Mouse (Mus musculus) lung, embryonic 14.5 days (tissue): ENCODE measurements around the gene Vps41. TPM values are rescaled to one million over a fixed set of nuclear protein-coding genes. Genes with fewer than 3 reads are reported as not detected.

Experiments used
- ATAC-seq: fragments of 200-750 bp; cut with Nextera tagmentation; 2 replicates; pipeline ENCODE4 v1.8.0; 2017; ENCODE audit warnings: mild to moderate bottlenecking, moderate TSS enrichment, moderate library complexity; ENCODE audit not compliant: insufficient read depth
- DNase-seq: peaks from one replicate; pipeline ENCODE4 v3.0.0-alpha.2; 2015
- H3K27ac ChIP-seq: fragments of 300-500 bp; sonication (generic); 2 replicates; pipeline ENCODE4 v1.5.1; 2014; ENCODE audit warnings: low read depth, mild to moderate bottlenecking, moderate library complexity
- H3K27me3 ChIP-seq: fragments of 300-500 bp; sonication (generic); 2 replicates; pipeline ENCODE4 v1.6.1; 2014; ENCODE audit warnings: low read length, control low read depth; ENCODE audit not compliant: insufficient read depth
- H3K36me3 ChIP-seq: fragments of 300-500 bp; sonication (generic); 2 replicates; pipeline ENCODE4 v1.6.1; 2014; ENCODE audit warnings: control low read depth; ENCODE audit not compliant: insufficient read depth
- H3K4me1 ChIP-seq: fragments of 300-500 bp; sonication (generic); 2 replicates; pipeline ENCODE4 v1.6.1; 2014; ENCODE audit warnings: antibody characterized with exemption, control low read depth; ENCODE audit not compliant: insufficient read depth
- H3K4me2 ChIP-seq: fragments of 300-500 bp; sonication (generic); 2 replicates; pipeline ENCODE4 v1.6.1; 2014; ENCODE audit warnings: mild to moderate bottlenecking
- H3K4me3 ChIP-seq: fragments of 300-500 bp; sonication (generic); 2 replicates; pipeline ENCODE4 v1.5.1; 2014; ENCODE audit warnings: low read depth, low read length
- H3K9ac ChIP-seq: fragments of 300-500 bp; sonication (generic); 2 replicates; pipeline ENCODE4 v1.6.1; 2014
- H3K9me3 ChIP-seq: fragments of 300-500 bp; sonication (generic); 2 replicates; pipeline ENCODE4 v1.6.1; 2016; ENCODE audit warnings: low read depth, low read length, control low read depth
- CTCF ChIP-seq: IDR thresholded peaks from 2 replicates; pipeline ENCODE4 v1.5.1; 2016; ENCODE audit warnings: antibody characterized with exemption, low read depth
- WGBS: fragments of 180-500 bp; shearing (Covaris S2); extraction: QIAGEN DNeasy Blood & Tissue Kit; methylation state at CpG from one replicate; pipeline ENCODE4 v1.1.7; 2014; 5-methylcytosine and 5-hydroxymethylcytosine counted together
- polyA plus RNA-seq: library from polyadenylated mRNA; unstranded; fragments of >200 nt; fragmentation: Nextera tagmentation; extraction: Ambion mirVana; gene quantifications from 2 replicates; pipeline ENCODE4 v1.2.1, GENCODE M21; 2014

Gene Vps41
- polyA plus RNA-seq, 1 experiment from 2014 or later, result 61.7 TPM

DNA sequence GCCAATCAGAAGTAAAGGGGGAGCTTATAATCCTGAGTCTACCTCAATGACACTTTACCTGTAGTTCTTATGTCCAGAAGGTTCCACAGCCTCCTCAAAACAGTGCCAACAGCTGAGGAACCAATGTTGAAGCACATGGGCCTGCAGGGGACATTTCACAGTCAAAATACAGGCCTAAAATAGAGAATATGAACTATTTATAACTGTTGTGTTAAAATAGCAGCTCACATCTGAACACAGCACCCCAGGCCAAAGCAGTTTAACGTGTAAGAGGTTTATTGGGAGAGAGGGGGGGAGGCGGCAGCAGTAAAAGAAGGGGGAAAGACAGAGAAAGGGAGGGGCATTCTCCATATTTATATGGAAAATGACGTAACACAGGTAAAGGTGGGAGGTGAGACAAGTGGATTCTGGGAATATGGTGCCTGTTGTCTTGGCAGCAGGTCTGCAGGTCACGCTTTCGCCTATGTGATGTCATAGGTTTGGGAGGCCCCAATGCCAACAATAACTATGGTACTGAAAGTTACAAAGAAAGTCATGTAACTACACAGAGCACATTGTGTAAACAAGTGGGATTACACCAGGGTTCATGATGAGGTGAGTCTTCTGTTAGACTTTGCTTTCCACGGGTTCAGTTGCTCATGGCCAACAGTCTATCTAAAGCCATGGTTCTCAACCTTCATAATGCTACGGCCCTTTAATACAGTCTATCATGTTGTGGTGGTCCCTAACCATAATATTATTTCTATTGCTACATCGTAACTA, 56.5 kb downstream of the Vps41 start:
- no peak overlapping the region for H3K4me3 ChIP-seq
- no peak overlapping the region for H3K4me2 ChIP-seq
- no peak overlapping the region for H3K27ac ChIP-seq
- no peaks in the 10 kb centered on the region for H3K27me3 ChIP-seq
- no peak for ATAC-seq
- no peaks in the 10 kb centered on the region for H3K36me3 ChIP-seq
- 86% methylated on average over 8 of the region's 8 CpGs for WGBS
- no peak for TF ChIP-seq CTCF
- H3K9ac ChIP-seq, result no peak overlapping the region
- no peaks in the 10 kb centered on the region for H3K9me3 ChIP-seq
- no peak for DNase-seq
- no peaks in the 10 kb centered on the region for H3K4me1 ChIP-seq

GRCm38 (mm10) chr13:18781250-18781649, 64.2 kb downstream of the Vps41 start:
- H3K27me3 ChIP-seq, result no peaks in the 10 kb centered on the region
- H3K9ac ChIP-seq, result no peak overlapping the region
- no peaks in the 10 kb centered on the region for H3K9me3 ChIP-seq
- H3K4me1 ChIP-seq, result no peaks in the 10 kb centered on the region
- WGBS, result 71% methylated on average over 2 of the region's 2 CpGs
- no peak overlapping the region for H3K27ac ChIP-seq
- ATAC-seq, result no peak
- no peak overlapping the region for H3K4me2 ChIP-seq
- no peak overlapping the region for H3K4me3 ChIP-seq
- TF ChIP-seq CTCF, result no peak
- no peaks in the 10 kb centered on the region for H3K36me3 ChIP-seq
- DNase-seq, result no peak

DNA sequence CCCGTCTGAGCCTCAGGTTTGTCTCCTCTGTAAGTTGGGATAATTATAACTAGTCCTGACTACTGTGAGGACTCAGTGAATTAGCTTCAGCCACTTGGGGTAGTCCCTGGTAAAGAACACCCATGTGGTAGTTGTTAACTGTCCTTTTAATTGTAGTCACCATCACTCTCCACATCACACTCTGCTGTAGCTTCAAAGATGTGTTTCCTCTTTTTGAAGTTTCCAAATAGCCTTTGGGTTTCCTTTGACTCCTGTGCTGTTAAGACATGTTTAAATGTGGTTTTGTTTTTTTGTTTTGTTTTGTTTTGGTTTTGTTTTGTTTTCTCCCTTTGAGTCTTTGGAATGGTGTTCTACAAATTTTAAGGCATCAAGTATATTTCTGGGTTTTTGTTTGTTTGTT, 68.6 kb downstream of the Vps41 start:
- ATAC-seq (no peak), DNase-seq (no peak)
- Histone ChIP-seq H3K36me3 (no peaks in the 10 kb centered on the region), H3K9ac (no peak overlapping the region), H3K4me2 (no peak overlapping the region), H3K27me3 (no peaks in the 10 kb centered on the region), H3K4me3 (no peak overlapping the region), H3K27ac (no peak overlapping the region), H3K9me3 (no peaks in the 10 kb centered on the region), H3K4me1 (no peaks in the 10 kb centered on the region)
- WGBS, result 81% methylated on average over 1 of the region's 1 CpGs
- TF ChIP-seq CTCF, result no peak

DNA sequence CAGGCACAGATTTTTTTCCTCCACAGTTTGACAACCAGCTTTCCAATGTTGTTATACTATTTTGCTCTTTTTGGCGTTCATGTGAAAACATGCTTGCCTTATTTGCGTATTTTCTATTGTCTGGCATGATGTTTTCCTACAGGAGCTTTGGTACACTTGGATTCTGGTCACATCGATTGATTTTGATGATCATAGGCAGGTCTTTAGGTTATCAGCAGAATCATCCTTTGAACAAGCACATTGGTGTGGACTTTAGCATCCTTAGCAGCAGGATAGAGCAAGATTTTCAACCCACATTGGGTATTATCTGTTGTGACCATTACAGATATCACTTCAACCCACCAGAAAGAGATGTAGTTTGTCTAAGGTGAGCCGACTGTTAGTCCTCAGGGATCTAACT, 71.0 kb downstream of the Vps41 start:
- Histone ChIP-seq H3K9ac (no peak overlapping the region), H3K36me3 (no peaks in the 10 kb centered on the region), H3K4me3 (no peak overlapping the region), H3K9me3 (no peaks in the 10 kb centered on the region), H3K27ac (no peak overlapping the region), H3K4me1 (no peaks in the 10 kb centered on the region), H3K27me3 (no peaks in the 10 kb centered on the region), H3K4me2 (no peak overlapping the region)
- 86% methylated on average over 4 of the region's 4 CpGs for WGBS
- ATAC-seq (no peak), DNase-seq (no peak)
- TF ChIP-seq CTCF, result no peak

GRCm38 (mm10) chr13:18788689-18789088, 71.6 kb downstream of the Vps41 start:
- no peak for DNase-seq
- no peak overlapping the region for H3K9ac ChIP-seq
- H3K27me3 ChIP-seq, result no peaks in the 10 kb centered on the region
- no peak overlapping the region for H3K27ac ChIP-seq
- ATAC-seq, result no peak
- no peak overlapping the region for H3K4me2 ChIP-seq
- TF ChIP-seq CTCF, result no peak
- WGBS, result 53% methylated on average over 2 of the region's 2 CpGs
- no peaks in the 10 kb centered on the region for H3K36me3 ChIP-seq
- no peak overlapping the region for H3K4me3 ChIP-seq
- no peaks in the 10 kb centered on the region for H3K9me3 ChIP-seq
- no peaks in the 10 kb centered on the region for H3K4me1 ChIP-seq

- WGBS, result 84% methylated on average over 4 of the region's 4 CpGs
- Histone ChIP-seq H3K27ac (no peak overlapping the region), H3K27me3 (no peaks in the 10 kb centered on the region), H3K4me1 (no peaks in the 10 kb centered on the region), H3K9me3 (no peaks in the 10 kb centered on the region), H3K4me3 (no peak overlapping the region), H3K9ac (no peak overlapping the region), H3K4me2 (no peak overlapping the region), H3K36me3 (no peaks in the 10 kb centered on the region)
- TF ChIP-seq CTCF, result no peak
- DNase-seq, result no peak
- no peak for ATAC-seq
Measured at GRCm38 (mm10) chr13:18789662-18790061, 72.6 kb downstream of the Vps41 start.

DNA sequence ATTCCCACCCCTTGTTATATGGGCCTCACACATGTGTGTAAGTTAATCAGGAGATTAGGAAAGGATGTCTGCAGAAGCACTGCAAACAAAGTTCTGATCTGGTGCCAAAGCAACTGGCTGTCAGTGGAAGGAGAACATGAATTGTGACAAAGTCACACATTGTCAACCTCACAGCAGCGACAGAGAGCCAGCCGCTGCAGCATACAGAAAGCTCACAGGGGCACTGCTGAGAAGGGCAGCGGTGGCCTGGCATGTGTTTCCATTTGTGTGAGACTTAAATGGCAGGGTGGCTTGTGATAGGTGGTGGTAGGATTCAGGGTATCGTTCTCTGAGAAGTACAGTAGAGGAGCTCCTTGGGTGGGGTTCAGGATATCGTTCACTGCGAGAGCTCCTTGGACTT, 73.0 kb downstream of the Vps41 start:
- Histone ChIP-seq H3K27me3 (no peaks in the 10 kb centered on the region), H3K4me2 (no peak overlapping the region), H3K27ac (no peak overlapping the region), H3K9me3 (no peaks in the 10 kb centered on the region), H3K9ac (no peak overlapping the region), H3K4me1 (no peaks in the 10 kb centered on the region), H3K4me3 (no peak overlapping the region), H3K36me3 (no peaks in the 10 kb centered on the region)
- ATAC-seq (peak; percentile 49; the same call in 1 of the 2 replicates), DNase-seq (peak; percentile 47)
- 45% methylated on average over 6 of the region's 6 CpGs for WGBS
- TF ChIP-seq CTCF, result no peak
